Comparison of ENCODE assay signal across 10 mouse cellular contexts in the genomic region with DNA sequence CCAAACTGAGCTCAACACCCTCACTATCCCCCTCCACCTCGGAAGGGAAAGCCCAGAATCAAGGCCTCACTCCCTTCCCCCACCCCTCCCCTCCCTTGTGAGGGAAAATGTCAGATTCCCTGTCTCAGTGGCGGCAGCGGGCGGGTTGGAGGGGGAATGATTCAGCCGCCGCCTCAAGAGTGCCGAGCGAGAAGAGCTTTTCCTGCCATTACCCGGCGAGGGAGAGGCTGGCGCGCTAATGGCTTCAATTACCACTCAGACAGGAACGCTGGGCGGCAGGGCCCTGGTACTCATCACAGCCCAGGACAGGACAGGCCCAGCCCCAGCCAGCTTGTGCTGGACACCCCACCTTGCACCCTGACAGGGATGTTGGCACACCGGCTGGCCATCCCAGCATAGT. TPM values are rescaled to one million over a fixed set of nuclear protein-coding genes. Genes with fewer than 3 reads are reported as not detected.
DNase-seq lines count a peak whose midpoint lies in the region; ATAC-seq lines count a peak whose summit lies in the region.
"Had no signal": no experiment of that assay in that cellular context is flagged by ENCODE, and none has a peak within 500 bp of the region (broad histone marks: within the 10 kb centered on the region; RNA-seq: fewer than 3 reads in every experiment).

No protein-coding gene starts in this region.

- peaks cover 63% of the 10 kb centered on the region for H3K4me1 ChIP-seq in kidney, embryonic 14.5 days (ENCODE audit: control insufficient read depth, insufficient read depth, low read length)
- peaks cover 57% of the 10 kb centered on the region for H3K4me1 ChIP-seq in hindbrain, embryonic 12.5 days
- H3K4me1 ChIP-seq in midbrain, embryonic 13.5 days (replicated peaks) = peaks cover 72% of the 10 kb centered on the region

- 10% methylated on average over 15 of the region's 15 CpGs for WGBS in kidney, embryonic 14.5 days
- WGBS in hindbrain, embryonic 12.5 days = 28% methylated on average over 15 of the region's 15 CpGs
- 31% methylated on average over 15 of the region's 15 CpGs for WGBS in midbrain, embryonic 13.5 days

- H3K27ac ChIP-seq in kidney, embryonic 14.5 days (ENCODE audit: low read depth, low read length) = 0 out of 2 replicates have a peak overlapping the region, but pooled peaks have one; percentile 17
- H3K27ac ChIP-seq in hindbrain, embryonic 12.5 days = peak overlapping the region; percentile 88
- peak overlapping the region; percentile 83 for H3K27ac ChIP-seq in midbrain, embryonic 13.5 days

- H3K27me3 ChIP-seq in kidney, embryonic 14.5 days (ENCODE audit: control insufficient read depth, insufficient read depth, low read length) = no peaks in the 10 kb centered on the region
- H3K27me3 ChIP-seq in hindbrain, embryonic 12.5 days = no peaks in the 10 kb centered on the region; the same call in 1 of the 2 replicates
- no peaks in the 10 kb centered on the region for H3K27me3 ChIP-seq in midbrain, embryonic 13.5 days

- no peak for ATAC-seq in kidney, embryonic 14.5 days (ENCODE audit: low FRiP score, low TSS enrichment)
- ATAC-seq in hindbrain, embryonic 12.5 days (ENCODE audit: low FRiP score) = no peak
- peak; percentile 32; the same call in 1 of the 2 replicates for ATAC-seq in midbrain, embryonic 13.5 days

- H3K9ac ChIP-seq in kidney, embryonic 14.5 days (ENCODE audit: low read depth, low read length) = 0 out of 2 replicates have a peak overlapping the region, but pooled peaks have one; percentile 18
- peak overlapping the region; percentile 27; the same call in 1 of the 2 replicates for H3K9ac ChIP-seq in hindbrain, embryonic 12.5 days
- peak overlapping the region; percentile 47; the same call in 1 of the 2 replicates for H3K9ac ChIP-seq in midbrain, embryonic 13.5 days (replicated peaks)

- no peaks in the 10 kb centered on the region for H3K9me3 ChIP-seq in kidney, embryonic 14.5 days (ENCODE audit: control insufficient read depth, low read length)
- H3K9me3 ChIP-seq in hindbrain, embryonic 12.5 days (replicated peaks) = no peaks in the 10 kb centered on the region
- no peaks in the 10 kb centered on the region for H3K9me3 ChIP-seq in midbrain, embryonic 13.5 days

- no peak overlapping the region for H3K4me2 ChIP-seq in kidney, embryonic 14.5 days (replicated peaks; ENCODE audit: low read depth, low read length)
- peak overlapping the region; percentile 11; the same call in 1 of the 2 replicates for H3K4me2 ChIP-seq in hindbrain, embryonic 12.5 days (replicated peaks)
- H3K4me2 ChIP-seq in midbrain, embryonic 13.5 days (replicated peaks) = peak overlapping the region; percentile 25

- no peak for DNase-seq in kidney, adult 8-10 months
- peak; percentile 73 to 77 for DNase-seq in adrenal gland, postnatal 36 days
- DNase-seq in testis, postnatal 14 days (ENCODE audit: low spot score) = no peak
- DNase-seq in spleen, adult 18-20 months = no peak
- DNase-seq in left cerebral cortex, postnatal 10 days (ENCODE audit: extremely low spot score in 1 of 2, low spot score in 2 of 2) = no peak

- H3K36me3 ChIP-seq in kidney, embryonic 14.5 days (ENCODE audit: control insufficient read depth, insufficient read depth, low read length) = peaks cover 44% of the 10 kb centered on the region
- peaks cover 38% of the 10 kb centered on the region for H3K36me3 ChIP-seq in hindbrain, embryonic 12.5 days
- H3K36me3 ChIP-seq in midbrain, embryonic 13.5 days = peaks cover 54% of the 10 kb centered on the region
- H3K36me3 ChIP-seq: G1E had no signal

- no peak overlapping the region for H3K4me3 ChIP-seq in kidney, embryonic 14.5 days (ENCODE audit: low read length)
- H3K4me3 ChIP-seq in hindbrain, embryonic 12.5 days = no peak overlapping the region
- no peak overlapping the region for H3K4me3 ChIP-seq in midbrain, embryonic 13.5 days (replicated peaks)
- H3K4me3 ChIP-seq: myocyte had no signal

- intact Hi-C loops in left cerebral cortex, postnatal 10 days (cut with DNase I) = no loop called here

RNA-seq across cellular contexts. Expression of a gene that starts 25.6 kb away (rescaled TPM):
- polyA plus RNA-seq in kidney, embryonic 14.5 days (2014; fragmentation: Nextera tagmentation; extraction: Ambion mirVana) = 53.3 and 68.1 TPM in 2 replicates
- total RNA-seq in adrenal gland, postnatal 36 days (2021) = 10 to 100 TPM; 47.2 to 91.8 TPM
- polyA plus RNA-seq in hindbrain, embryonic 12.5 days (2016; fragmentation: Nextera tagmentation; extraction: Ambion mirVana) = 131 and 137 TPM in 2 replicates
- 80.3 and 91.8 TPM in 2 replicates for polyA plus RNA-seq in midbrain, embryonic 13.5 days (2015; fragmentation: Nextera tagmentation; extraction: Ambion mirVana)
- 100 to 1,000 TPM; 176 to 196 TPM for total RNA-seq in left cerebral cortex, postnatal 10 days (2021)
- polyA plus RNA-seq: G1E had no signal

Comparison
In these comparisons a context has a peak if more than half of its experiments do, and no peak if none do; other contexts are left out.
1. H3K27ac ChIP-seq: peak in every context shown above with its lines; median percentile 88 in hindbrain, embryonic 12.5 days; 83 in midbrain, embryonic 13.5 days; 17 in kidney, embryonic 14.5 days.
2. DNase-seq: peak in adrenal gland, postnatal 36 days (2 of 2); none in kidney, adult 8-10 months (0 of 2), testis, postnatal 14 days (single experiment), spleen, adult 18-20 months (0 of 2) and left cerebral cortex, postnatal 10 days (0 of 2).
3. Peak in every context shown above with its lines, with median percentiles within 50 percentile points of each other: H3K9ac ChIP-seq.